Mouse (Mus musculus) spleen, postnatal 4 days (tissue): Measurements from ENCODE around the gene Paxbp1.
"Not testable (repeated sequence)": the region's sequence is repeated elsewhere in the genome, so short reads cannot be mapped to it uniquely, and the experiment has no call there.

ENCODE experiments used
- DNase-seq, 2 experiments: peaks; one replicate each; pipeline ENCODE4 v3.0.0; 2022; ENCODE audit warnings: low spot score in 2 of 2

Gene Paxbp1

GRCm38 (mm10) chr16:91044270-91045182 is at the start of gene Paxbp1:
TSS of gene Paxbp1 (minus strand) at chr16:91044543.
- peak; percentile 99 to 100 for DNase-seq

- peak; percentile 82 to 85 for DNase-seq
Observed at GRCm38 (mm10) chr16:91086642-91087306, 42.4 kb upstream of the Paxbp1 start.

- DNase-seq, result no peak
Observed at GRCm38 (mm10) chr16:91085239-91085825, 41.0 kb upstream of the Paxbp1 start.

- no peak for DNase-seq
Observed at GRCm38 (mm10) chr16:91084307-91085238, 40.2 kb upstream of the Paxbp1 start.

- no peak for DNase-seq
Observed at GRCm38 (mm10) chr16:91083002-91083646, 38.8 kb upstream of the Paxbp1 start.

- DNase-seq, result peak; percentile 79 to 88
Observed at GRCm38 (mm10) chr16:91081508-91081907, 37.2 kb upstream of the Paxbp1 start.

GRCm38 (mm10) chr16:91076180-91076579 is 31.8 kb upstream of the Paxbp1 start:
- peak; percentile 59 to 79 for DNase-seq

GRCm38 (mm10) chr16:91075423-91075822 is 31.1 kb upstream of the Paxbp1 start:
- DNase-seq, result not testable (repeated sequence)

GRCm38 (mm10) chr16:91073163-91073892 is 29.0 kb upstream of the Paxbp1 start:
- DNase-seq, result peak; percentile 82 to 90

- DNase-seq, result no peak
Observed at GRCm38 (mm10) chr16:91072256-91072655, 27.9 kb upstream of the Paxbp1 start.

- no peak for DNase-seq
Observed at GRCm38 (mm10) chr16:91068969-91069368, 24.6 kb upstream of the Paxbp1 start.

- DNase-seq, result no peak
Observed at GRCm38 (mm10) chr16:91067122-91067521, 22.8 kb upstream of the Paxbp1 start.

GRCm38 (mm10) chr16:91064583-91065365 is 20.4 kb upstream of the Paxbp1 start:
- no peak for DNase-seq

- no peak for DNase-seq
Observed at GRCm38 (mm10) chr16:91063786-91064185, 19.4 kb upstream of the Paxbp1 start.

- no peak for DNase-seq
Observed at GRCm38 (mm10) chr16:91061531-91062318, 17.4 kb upstream of the Paxbp1 start.

- no peak for DNase-seq
Observed at GRCm38 (mm10) chr16:91057741-91058140, 13.4 kb upstream of the Paxbp1 start.

GRCm38 (mm10) chr16:91057261-91057660 is 12.9 kb upstream of the Paxbp1 start:
- DNase-seq, result no peak

- DNase-seq, result peak in 1 of 2 experiments; percentile 45
Observed at GRCm38 (mm10) chr16:91056043-91056821, 11.9 kb upstream of the Paxbp1 start.
